Mouse (Mus musculus): ENCODE measurements around the gene Gkap1.
A peak's percentile ranks its signal among the peaks of the same experiment; 100 is the strongest.

Gkap1 gene

DNA sequence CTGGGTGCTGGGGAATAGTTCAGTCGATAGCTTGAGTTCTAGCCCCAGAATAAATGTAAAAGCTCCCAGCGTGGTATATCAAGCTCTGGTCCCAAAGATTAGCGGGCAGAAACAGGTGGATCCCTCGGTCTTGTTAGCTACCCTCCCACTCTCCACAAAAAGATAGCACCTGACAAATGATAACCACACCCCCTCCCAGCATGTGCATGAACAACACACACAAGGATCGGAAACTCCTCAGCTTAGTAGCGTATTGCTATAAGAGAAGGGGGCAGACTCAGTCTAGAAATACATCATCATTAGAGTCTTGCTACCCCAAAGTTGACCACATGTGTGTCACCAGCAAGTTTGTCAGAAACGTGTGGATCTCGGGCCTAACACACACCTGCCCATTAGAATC is at the start of gene Gkap1:
Gkap1 (minus strand) TSS at position 101 of the 400 bp plus-strand sequence.
- DNase-seq (ENCODE audit: low read depth), result no peak

DNA sequence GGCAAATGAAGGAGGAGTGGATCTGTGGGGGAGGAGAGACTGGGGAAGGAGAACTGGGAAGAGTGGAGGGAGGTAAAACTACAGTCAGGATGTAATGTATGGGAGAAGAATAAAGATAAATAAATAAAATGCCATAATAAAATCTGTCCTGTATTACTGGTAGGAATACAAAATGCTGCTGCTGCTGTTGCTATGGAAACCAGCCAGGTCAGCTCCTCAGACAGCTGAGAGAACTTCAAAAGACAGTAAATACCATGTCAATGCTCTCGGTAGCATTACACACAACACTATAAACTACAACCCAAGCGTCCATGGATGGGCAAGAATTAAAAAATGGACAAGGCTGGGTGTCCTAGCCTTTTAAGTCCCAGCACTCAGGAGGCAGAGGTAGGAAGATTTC is 42.3 kb upstream of the Gkap1 start:
- no peak for DNase-seq (ENCODE audit: low read depth)

DNA sequence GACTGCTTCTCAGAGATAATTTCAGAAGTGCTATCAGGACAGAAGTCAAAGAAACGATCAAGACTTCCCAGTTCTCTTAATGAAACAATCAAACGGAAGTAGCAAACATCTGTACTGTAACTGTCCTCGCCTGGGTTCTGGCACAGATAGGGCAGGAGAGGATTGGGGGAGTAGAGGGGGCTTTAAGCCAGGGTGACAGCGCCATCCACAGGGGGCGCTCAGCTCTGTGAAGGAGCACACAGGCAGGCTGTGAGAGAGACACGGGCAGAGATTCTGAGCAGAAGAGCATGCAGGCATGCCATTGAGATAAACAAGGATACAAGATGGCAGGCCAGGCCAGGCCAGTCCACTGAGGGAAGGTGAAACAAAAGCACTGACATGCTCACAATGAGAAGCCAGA is 39.5 kb upstream of the Gkap1 start:
- DNase-seq (ENCODE audit: low read depth), result no peak

DNA sequence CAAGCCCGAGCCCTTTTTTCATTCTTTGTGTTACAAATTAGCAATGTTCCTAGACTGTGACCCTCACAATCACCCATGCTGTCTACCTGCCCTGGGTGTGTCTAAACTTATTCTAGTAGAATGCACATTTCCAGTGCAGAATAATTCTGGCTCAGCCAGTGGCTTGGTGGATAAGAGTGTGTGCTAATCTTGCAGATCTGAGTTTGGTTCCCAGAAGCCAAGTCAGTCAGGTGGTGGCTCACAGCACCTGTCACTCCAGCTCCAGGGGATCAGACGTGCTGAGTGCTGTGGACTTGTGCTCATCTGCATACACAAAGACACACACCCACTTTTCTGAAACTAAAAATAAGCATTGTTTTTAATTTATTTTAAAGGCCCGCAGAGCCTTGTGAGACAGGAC is 38.3 kb upstream of the Gkap1 start:
- no peak for DNase-seq (ENCODE audit: low read depth)

DNA sequence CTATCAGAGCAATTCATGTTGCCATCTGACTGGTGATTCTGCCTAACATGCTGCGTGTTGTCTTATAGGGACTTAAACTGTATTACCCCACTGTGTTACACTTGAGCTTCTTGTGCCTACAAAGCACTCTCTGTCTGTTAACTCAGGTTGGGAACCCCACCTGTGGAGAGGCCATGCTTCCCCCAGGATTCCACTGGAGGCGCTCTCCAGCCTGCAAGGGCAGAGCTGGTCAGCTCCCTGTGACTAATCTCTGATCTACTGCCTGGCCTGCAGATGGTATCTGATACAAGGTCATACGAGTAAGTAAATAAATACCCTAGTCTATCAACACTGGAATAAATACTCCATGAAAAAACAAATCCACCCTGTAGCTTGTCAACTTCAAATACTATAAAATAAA is 35.9 kb upstream of the Gkap1 start:
- DNase-seq (ENCODE audit: low read depth), result no peak

DNA sequence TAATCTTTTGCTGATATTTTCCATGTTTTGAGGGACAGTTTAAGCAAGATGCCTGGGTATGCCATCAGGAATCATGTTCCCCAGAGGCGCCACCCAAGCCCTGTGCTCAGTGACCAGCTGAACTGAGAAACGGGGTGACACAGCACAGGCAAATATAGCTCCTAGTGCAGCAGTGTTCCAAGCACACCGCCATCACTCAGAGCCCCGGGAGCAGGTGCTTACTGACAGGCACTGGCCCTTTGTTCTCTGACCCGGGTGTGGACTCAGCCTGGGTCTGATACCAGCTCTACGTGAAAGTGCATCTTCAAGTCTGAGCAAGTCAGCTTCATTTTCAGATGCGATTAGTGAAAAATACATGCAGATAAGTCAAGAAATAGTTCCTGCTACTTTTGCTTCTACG is 34.0 kb upstream of the Gkap1 start:
- DNase-seq (ENCODE audit: low read depth), result no peak

DNA sequence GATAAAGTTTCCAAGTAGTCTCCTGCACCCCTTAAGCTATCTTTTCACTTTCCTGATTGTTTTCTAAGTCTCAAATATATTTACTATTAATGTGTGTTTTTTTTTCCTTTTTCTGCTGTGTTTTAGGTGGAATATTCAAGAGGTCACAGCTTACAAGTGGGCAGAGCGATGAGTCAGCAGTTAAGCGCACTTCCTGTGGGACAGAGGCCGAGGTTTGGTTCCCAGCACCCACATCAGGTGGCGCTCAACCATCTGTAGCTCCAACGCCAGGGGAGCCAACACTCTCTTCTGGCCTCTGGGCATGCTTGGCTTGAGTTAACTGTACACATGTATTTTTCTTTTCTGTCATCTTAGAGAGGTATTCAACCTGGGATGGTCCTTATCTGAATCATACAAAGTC is 32.0 kb upstream of the Gkap1 start:
- DNase-seq (ENCODE audit: low read depth), result no peak

DNA sequence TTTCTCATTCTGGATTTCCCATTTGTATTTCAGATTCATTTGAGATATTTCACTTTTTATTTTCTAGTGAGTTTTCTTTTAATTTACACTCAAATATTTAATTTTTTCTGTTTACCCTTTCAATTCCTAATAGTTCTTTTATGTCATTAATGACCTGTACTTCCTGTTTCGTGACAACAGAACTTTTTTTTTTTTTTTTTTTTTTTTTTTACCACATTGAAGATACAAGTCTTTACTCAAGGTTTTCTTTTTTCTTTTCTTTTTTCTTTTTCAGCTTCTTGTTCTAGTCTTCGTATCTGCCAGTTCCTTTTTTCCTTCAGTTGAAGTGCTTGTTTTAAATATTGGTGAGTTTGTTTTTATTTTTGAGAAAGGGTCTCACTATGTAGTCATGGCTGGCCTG is 29.7 kb upstream of the Gkap1 start:
- no peak for DNase-seq (ENCODE audit: low read depth)

DNA sequence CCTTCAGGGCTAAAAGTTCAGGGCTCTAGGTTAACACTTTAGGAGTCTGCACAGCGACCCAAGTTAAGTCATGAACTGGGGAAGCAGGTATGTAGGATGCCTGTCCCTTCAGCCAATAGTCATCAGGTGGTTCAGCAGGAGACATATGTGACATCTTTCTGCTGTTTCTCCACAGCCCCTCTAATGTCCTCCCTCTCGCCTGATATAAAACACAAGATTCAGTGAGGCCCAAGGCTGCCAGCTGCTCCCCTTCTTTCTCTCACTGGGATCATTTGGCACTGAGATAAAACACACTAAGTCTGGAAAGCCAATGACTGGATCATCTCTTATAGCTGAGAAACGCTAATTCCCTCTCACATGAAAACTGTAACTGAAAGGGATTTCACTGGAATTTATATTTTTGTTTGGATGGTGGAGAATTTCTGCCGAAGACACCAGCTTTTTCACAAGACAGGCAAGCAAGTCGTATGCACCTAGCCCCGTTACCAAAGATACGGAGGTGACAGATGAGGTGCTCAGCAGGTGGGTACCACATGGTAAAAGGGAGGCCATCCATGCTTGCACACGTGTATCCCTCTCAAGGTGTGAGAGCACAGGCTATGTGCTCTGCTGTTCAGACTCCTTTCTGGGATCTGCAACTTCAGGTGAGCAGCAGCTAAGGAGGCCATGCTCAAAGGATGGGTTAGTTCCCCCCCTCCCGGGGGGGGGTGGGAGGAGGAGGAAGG is 27.1 kb upstream of the Gkap1 start:
- DNase-seq (ENCODE audit: low read depth), result no peak

DNA sequence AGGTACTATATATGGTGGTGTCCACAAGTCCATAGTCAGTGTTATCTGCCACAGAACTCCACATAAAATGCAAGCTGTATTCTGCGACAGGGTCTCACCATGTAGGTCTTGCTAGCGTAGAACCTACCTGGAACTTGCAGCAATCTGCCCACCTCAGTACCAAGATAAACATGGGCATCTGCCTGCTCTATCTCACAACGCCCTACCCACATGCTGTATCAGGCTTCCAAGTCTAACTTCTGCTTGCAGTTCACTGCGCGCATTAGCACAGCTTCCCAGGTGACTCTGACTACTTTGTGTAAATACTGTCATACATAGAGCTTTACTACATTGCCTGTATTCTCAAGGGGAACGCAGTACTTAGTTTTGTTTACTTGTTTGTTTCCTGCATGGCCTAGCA is 26.5 kb upstream of the Gkap1 start:
- no peak for DNase-seq (ENCODE audit: low read depth)

DNA sequence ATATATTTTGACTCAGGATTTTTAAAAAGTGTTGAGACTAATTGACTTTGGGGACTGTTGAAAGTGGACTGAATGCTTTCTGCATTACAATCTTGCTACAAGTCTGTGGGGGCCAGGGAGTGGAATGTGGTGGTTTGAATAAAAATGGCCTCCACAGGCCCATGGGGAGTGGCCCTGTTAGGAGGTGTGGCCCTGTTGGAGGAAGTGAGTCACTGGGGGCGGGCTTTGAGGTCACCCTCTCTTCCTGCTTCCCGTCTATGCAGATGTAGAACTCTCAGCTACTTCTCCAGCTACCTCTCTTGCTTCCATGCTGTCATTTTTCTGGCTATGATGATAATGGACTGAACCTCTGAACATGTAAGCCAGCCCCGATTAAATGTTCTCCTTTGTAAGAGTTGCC is 23.3 kb upstream of the Gkap1 start:
- no peak for DNase-seq (ENCODE audit: low read depth)

DNA sequence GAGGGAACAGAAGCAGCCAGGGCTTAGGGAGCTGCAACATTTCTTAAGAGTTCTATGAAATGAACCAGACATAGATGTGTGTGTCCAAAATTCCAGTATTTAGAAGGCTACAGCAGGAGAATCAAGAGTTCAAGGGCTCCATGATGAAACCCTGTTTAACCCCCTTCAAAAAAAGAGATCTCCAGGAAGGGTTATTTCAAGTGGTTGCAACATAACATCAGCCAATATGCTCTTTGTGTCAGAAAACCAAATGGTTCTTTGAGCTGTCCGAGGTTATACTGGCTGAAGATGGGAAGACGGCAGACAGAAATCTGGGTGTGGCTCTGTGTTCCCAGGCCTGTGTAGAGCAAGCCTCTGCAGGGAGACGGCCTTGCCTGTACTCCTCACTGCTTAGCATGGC is 20.1 kb upstream of the Gkap1 start:
- DNase-seq (ENCODE audit: low read depth), result no peak

DNA sequence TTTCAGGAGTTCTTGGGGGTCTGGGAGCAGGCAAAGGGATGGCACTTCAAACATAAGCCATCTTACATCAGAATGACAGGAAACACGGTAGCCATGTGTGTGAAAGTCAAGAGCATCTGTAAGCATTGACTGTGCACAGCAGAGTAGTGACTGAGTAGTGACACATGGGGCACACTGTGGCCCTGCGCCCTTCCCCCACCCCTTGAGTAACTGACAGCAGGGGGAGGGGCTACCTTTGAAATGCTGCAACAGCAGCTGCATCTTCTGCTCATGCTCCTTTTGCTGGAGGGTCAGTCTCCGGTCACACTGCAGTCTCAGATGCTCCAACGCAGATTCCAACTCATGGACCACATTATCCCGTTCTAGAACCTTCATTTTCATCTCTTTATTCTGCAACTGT is 17.3 kb upstream of the Gkap1 start:
- no peak for DNase-seq (ENCODE audit: low read depth)

DNA sequence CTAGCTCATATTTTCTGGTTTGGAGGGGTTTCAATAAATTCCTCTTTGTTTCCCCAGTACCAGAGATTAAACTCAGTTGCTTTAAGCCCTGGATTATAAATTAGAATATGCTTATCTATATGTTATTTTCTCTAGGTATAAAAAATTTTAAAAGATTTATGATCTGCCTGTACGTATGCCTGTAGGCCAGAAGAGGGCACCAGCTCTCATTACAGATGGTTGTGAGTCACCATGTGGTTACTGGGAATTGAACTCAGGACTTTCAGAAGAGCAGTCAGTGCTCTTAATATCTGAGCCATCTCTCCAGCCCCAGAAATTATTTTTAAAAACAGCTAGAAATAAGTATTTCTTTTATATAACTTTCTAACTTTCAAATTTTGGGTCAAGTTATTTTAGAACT is 13.8 kb upstream of the Gkap1 start:
- DNase-seq (ENCODE audit: low read depth), result no peak

DNA sequence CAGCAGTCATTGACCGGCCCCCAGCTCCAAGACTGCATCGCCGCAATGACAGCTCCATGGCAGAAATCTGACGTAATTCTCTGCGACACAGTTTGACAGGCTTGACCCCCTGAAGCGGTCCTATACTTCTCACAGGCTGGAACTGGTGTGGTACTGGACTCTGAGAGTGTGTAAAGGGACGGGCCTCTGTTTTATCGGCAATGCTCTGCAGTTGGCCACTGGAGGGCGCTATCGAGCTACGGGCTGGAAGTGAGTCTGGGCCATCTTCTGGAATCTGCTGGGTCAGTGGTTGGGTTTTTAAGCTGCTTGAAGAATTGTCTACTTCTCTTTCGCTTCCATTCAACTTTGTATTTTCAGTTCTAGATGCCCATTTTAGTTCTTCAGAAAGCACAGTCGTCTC is 12.3 kb upstream of the Gkap1 start:
- DNase-seq (ENCODE audit: low read depth), result peak; percentile 80

DNA sequence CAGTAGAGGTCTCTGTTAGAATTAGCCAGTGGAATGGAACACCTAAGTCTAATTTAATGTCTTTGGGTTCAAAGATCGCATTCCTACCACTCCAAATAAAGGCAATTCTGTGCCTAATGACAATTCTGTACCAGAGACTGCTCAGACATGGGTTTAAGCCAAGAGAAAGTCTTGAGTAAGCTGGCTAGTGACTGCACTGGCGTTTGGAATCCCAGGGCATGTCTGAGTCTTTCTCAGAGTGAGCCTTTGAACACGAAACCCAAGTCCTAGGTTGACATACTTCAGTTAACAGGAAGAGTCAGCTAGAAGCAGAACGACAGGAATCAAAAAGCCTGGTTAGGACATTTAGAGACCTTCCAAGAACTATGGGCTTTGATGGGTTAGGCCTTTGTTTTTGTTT is 8.0 kb upstream of the Gkap1 start:
- DNase-seq (ENCODE audit: low read depth), result no peak

DNA sequence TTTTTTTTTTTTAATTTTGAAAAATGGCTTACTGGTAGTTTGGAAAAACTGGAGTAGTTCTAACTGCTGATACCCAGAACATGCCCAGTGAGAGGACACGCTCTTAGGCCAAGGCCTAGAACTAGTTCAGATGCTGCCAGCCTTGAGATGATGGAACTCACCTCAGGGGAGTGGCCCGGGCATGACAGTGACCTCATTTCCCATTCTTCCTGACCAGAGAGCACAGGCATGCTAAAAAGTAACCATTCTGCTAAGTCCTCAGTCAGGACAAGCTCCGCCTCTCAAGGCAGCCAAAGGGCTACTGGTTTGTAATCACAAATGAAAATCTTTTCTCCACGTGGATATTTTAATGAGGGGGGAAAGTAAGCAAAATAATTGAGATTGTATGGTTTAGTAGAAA is 6.4 kb upstream of the Gkap1 start:
- DNase-seq (ENCODE audit: low read depth), result no peak

DNA sequence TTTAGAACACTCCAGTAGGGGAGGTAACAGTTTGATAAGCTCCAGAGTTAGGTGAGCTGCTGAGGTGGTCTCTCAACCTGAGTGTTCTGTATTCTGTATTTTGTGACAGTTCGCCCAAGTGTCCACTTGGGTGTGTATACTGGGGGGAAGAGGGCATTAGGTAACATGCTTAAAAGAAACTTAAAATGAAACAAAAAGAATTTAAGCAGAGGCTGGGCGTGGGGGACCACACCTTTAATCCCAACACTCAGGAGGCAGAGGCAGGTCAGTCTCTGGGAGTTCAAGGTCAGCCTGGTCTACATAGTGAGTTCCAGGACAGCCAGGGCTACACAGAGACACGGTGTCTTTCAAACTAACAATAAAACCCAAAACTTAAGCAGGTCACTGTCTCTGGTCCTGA is 5.0 kb upstream of the Gkap1 start:
- no peak for DNase-seq (ENCODE audit: low read depth)

DNA sequence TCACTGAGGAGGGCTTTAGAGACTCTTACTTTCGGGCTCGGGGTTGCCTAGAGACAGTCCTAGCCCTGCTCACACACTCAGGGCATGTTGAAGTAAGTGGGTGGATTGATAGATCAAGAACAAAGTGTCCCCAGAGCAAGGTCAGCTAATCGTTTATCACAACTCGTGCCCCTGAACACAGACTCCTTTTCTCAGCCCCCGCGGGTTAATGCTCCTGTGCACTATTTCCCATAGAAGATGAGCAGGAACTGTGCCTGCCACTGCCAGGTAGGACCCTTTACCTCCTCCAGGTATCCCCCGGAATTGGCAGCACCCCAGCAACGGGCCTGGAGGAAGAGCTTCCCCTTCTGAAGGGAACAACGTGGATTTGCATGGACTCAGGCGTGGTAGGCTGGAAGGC is 757 bp upstream of the Gkap1 start:
- DNase-seq (ENCODE audit: low read depth), result no peak

DNA sequence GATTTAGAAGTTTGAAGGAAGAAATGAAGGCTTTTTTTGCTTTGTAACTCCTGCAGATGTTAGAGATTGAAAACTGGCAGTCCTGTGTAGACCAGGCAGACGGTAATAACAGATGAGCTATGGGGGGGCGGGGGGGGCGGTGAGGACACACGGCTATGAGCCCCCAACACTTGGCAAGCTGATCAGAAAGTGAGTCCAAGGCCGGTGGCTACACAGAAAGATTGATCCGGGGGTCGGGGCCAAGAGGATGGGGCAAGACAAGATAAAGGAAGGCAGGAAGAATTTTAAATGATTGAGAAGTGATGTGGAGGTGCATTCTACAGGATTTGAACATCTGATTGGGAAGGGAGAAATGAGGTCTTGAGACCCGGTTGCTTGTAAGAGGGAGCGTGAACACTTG is 423 bp downstream of the Gkap1 start:
- DNase-seq (ENCODE audit: low read depth), result no peak

DNA sequence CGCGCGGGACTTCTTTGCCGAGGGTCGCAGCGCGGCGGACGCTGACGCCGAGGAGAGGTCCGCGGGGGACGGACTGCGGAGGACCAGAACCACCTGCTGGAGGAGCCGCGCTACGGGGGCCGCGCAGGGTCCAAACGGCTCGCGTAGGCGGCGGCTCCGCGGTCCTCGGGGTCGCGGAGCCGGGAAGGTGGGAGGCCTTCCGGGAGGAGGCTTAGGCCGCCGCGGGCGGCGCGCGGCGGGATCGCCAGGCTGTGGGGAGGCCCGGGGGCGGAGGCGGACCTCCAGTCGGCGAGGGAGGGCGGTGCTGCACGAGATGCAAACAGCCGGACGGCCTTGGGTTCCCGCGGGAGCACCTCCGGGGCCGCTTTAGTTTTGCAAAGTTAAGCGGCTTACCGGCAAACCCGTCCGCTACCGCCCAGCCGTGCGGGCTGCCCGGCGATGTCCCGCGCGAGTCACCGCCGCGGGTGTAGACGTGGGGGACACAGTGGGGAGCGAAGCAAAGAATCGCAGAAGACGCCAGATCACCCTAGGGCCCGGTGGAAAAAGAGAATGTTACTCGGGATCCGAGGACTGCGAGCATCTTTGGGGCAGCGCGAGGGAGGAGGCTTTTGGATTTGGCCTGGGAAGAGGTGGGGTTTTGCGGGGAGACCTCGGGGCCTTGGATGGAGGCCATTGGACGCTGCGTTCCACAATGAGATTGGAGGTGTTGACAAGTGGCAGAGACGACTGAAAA is 1.1 kb downstream of the Gkap1 start:
- peak; percentile 47 for DNase-seq (ENCODE audit: low read depth)

DNA sequence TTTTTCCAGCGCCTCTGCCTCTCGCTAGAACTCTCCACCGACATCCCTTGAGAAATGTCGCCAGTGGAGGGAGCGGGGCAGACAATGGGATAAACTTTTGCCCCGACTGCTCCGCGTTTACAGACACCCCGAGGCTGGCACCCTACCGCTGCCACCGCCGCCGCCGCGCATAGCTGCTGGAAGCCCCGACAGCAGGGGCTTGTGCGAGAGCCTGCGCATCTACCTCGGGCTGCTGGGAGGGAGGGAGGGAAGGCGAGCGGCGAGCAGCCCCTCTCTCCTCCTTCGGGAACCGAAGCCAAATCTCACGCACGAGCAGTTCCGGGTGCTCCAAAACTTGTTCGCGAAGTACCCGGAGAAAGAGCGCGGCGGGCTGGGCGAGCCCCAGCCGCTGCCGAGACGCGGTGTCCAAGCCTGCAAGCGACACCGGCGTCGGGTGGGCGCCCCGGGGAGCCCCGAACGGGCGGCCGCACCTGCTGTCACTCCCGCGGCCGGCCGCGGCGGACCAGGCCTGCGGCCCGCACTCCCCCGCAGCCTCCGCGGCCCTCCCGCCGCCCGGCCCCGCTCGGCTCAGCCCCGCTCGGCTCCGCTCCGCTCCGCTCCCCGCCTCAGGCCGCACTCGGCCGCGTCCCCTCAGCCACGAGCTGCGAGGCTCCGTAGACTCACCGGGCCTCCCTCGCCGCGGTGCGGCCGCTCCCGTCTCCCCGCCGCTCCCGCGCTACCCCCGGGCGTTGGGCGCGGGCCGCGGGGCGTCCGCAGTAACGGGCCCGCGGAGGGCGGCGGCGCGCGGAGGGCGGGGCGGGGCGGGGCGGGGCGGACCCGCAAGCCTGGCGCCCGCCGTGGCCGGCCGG is 1.9 kb downstream of the Gkap1 start:
- peak; percentile 49 for DNase-seq (ENCODE audit: low read depth)

DNA sequence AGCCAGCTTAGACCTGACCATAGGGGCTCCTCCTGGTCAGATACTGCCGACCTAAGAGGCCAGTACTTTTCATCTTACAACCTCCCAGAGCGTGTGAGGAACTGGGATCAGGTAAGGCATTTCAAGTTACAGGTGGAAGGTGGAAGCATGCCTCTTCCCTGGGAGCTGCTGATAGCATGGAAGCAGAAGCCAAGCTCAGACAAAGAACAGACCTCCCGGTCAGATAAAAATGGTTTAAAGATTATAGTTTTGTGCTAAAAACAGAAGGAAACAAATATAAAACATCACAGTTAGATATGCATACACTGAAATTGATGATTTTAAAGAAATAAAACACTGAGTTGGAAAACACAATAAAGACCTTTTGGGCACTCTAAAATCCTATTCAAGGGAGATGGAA is 8.6 kb downstream of the Gkap1 start:
- no peak for DNase-seq (ENCODE audit: low read depth)
